Mouse (Mus musculus): ENCODE measurements around the gene Brd7. TPM values are rescaled to one million over a fixed set of nuclear protein-coding genes. Genes with fewer than 3 reads are reported as not detected.

Brd7 gene
- polyA plus RNA-seq, 1 experiment from 2014 or later = 79.5 TPM

DNA sequence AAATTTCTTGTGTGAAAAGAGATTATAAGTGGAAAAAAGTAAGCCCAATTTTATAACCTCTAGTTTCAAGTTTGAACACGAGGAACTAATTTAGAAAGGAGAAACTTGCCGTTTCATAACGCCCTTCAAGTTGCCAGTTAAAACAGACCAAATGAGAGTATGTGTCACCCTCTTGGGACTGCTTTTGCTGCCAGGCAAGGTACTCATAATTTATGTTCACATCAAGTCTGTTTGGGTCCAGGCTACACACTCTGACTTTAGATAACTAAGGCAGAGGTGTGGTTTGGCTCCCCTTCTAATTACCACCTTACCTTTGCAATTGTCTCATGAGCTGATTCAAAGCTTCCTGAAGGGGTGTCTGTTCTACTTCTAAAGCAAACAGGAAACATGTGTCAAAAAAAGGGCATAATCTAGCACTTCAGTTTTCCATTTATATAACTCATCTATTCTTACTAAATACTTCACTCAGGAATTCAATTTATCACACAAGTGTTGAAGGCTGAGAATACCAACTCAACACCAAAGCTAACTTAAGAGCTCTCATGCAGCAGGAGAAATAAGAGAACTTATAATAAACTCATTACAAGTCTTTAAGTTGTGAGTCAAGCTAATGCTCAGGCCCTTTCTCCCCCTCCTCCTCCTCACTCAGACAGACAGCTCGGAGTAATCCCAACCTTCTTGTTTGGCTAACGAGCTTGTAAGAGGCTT lies 4.6 kb downstream of the Brd7 start:
- Histone ChIP-seq H3K9ac (0 out of 2 replicates have a peak overlapping the region, but pooled peaks have one; percentile 48), H3K4me3 (no peak overlapping the region), H3K27ac (ENCODE audit: poor library complexity, severe bottlenecking) (no peak overlapping the region), H3K36me3 (peaks cover 70% of the 10 kb centered on the region), H3K27me3 (replicated peaks) (no peaks in the 10 kb centered on the region), H3K9me3 (replicated peaks) (no peaks in the 10 kb centered on the region), H3K4me1 (replicated peaks) (peaks cover 16% of the 10 kb centered on the region), H3K4me2 (no peak overlapping the region)
- no peak for ATAC-seq (ENCODE audit: insufficient number of reproducible peaks, low FRiP score)
- WGBS = 76% methylated on average over 5 of the region's 5 CpGs

DNA sequence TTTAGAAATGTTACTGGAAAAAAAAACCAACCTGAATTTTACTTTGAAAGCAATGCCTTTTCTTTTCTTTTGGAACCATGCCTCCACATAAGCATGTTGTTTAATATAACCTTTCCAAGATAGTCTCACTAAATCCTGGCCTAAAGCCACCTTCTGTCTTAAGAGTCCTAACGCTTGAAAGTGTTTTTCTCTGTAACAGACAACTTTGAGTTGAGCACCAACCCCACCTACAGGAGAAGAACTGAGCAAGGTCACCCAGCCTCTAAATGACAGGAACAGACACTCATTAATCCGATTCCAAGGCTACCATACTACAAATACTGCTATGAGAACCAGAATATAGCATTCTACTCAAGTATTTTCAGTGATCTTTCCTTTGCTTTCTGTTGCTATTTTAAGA lies 12.9 kb downstream of the Brd7 start:
- no peak for ATAC-seq (ENCODE audit: insufficient number of reproducible peaks, low FRiP score)
- 61% methylated on average over 2 of the region's 2 CpGs for WGBS
- Histone ChIP-seq H3K27ac (ENCODE audit: poor library complexity, severe bottlenecking) (peak overlapping the region; percentile 51; the same call in 1 of the 2 replicates), H3K4me3 (no peak overlapping the region), H3K9ac (no peak overlapping the region), H3K4me1 (replicated peaks) (no peaks in the 10 kb centered on the region), H3K9me3 (replicated peaks) (no peaks in the 10 kb centered on the region), H3K27me3 (replicated peaks) (no peaks in the 10 kb centered on the region), H3K4me2 (no peak overlapping the region), H3K36me3 (peaks cover 80% of the 10 kb centered on the region)

GRCm38 (mm10) chr8:88342026-88342425 lies 20.0 kb downstream of the Brd7 start:
- Histone ChIP-seq H3K27me3 (replicated peaks) (no peaks in the 10 kb centered on the region), H3K36me3 (peaks cover 80% of the 10 kb centered on the region), H3K9ac (no peak overlapping the region), H3K9me3 (replicated peaks) (no peaks in the 10 kb centered on the region), H3K4me3 (no peak overlapping the region), H3K4me1 (replicated peaks) (peaks cover 24% of the 10 kb centered on the region), H3K27ac (ENCODE audit: poor library complexity, severe bottlenecking) (peak overlapping the region; percentile 47; the same call in 1 of the 2 replicates), H3K4me2 (no peak overlapping the region)
- no peak for ATAC-seq (ENCODE audit: insufficient number of reproducible peaks, low FRiP score)
- 87% methylated on average over 4 of the region's 4 CpGs for WGBS

GRCm38 (mm10) chr8:88339887-88340695 lies 21.9 kb downstream of the Brd7 start:
- no peaks in the 10 kb centered on the region for H3K9me3 ChIP-seq (replicated peaks)
- ATAC-seq (ENCODE audit: insufficient number of reproducible peaks, low FRiP score) = no peak
- peak overlapping the region; percentile 92 for H3K27ac ChIP-seq (ENCODE audit: poor library complexity, severe bottlenecking)
- no peak overlapping the region for H3K4me3 ChIP-seq
- peaks cover 29% of the 10 kb centered on the region for H3K4me1 ChIP-seq (replicated peaks)
- no peaks in the 10 kb centered on the region for H3K27me3 ChIP-seq (replicated peaks)
- H3K4me2 ChIP-seq = no peak overlapping the region
- 56% methylated on average over 2 of the region's 2 CpGs for WGBS
- peaks cover 80% of the 10 kb centered on the region for H3K36me3 ChIP-seq
- no peak overlapping the region for H3K9ac ChIP-seq

DNA sequence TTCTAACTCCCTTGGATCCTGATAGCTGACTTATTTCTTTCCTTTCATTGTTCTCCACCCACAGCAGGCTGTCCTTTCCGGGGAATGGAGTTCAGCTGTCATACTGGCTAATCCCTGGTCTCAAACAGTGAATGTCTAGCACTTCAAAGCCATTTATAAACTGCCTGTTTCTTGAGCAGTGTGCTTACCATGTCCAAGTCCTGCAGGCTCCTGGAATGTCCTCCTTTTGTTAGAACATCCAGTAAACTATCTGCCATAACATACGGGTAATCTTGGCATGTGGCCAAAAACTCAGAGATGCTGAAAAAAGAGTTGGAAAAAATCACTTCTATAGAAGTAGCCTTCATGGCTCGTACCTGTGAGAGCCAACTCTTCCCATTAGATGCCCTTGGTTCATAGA lies 22.8 kb downstream of the Brd7 start:
- peaks cover 79% of the 10 kb centered on the region for H3K36me3 ChIP-seq

GRCm38 (mm10) chr8:88334975-88335374 lies 27.0 kb downstream of the Brd7 start:
- Histone ChIP-seq H3K4me2 (no peak overlapping the region), H3K9ac (no peak overlapping the region), H3K4me1 (replicated peaks) (peaks cover 37% of the 10 kb centered on the region), H3K27me3 (replicated peaks) (no peaks in the 10 kb centered on the region), H3K27ac (ENCODE audit: poor library complexity, severe bottlenecking) (peak overlapping the region; percentile 90), H3K9me3 (replicated peaks) (no peaks in the 10 kb centered on the region), H3K36me3 (peaks cover 80% of the 10 kb centered on the region), H3K4me3 (no peak overlapping the region)
- WGBS = 53% methylated on average over 3 of the region's 3 CpGs
- ATAC-seq (ENCODE audit: insufficient number of reproducible peaks, low FRiP score) = peak; percentile 56; the same call in 1 of the 2 replicates

More for the DNA sequence above, 22.8 kb downstream of the Brd7 start:
- ATAC-seq (ENCODE audit: insufficient number of reproducible peaks, low FRiP score) = no peak
- WGBS = 46% methylated on average over 3 of the region's 3 CpGs
- Histone ChIP-seq H3K9ac (no peak overlapping the region), H3K4me1 (replicated peaks) (peaks cover 38% of the 10 kb centered on the region), H3K4me3 (no peak overlapping the region), H3K4me2 (no peak overlapping the region), H3K27me3 (replicated peaks) (no peaks in the 10 kb centered on the region), H3K9me3 (replicated peaks) (no peaks in the 10 kb centered on the region), H3K27ac (ENCODE audit: poor library complexity, severe bottlenecking) (peak overlapping the region; percentile 92)

GRCm38 (mm10) chr8:88334384-88334783 lies 27.6 kb downstream of the Brd7 start:
- H3K4me3 ChIP-seq = no peak overlapping the region
- 47% methylated on average over 2 of the region's 2 CpGs for WGBS
- peaks cover 80% of the 10 kb centered on the region for H3K36me3 ChIP-seq
- no peaks in the 10 kb centered on the region for H3K27me3 ChIP-seq (replicated peaks)
- H3K27ac ChIP-seq (ENCODE audit: poor library complexity, severe bottlenecking) = peak overlapping the region; percentile 90
- no peak overlapping the region for H3K4me2 ChIP-seq
- ATAC-seq (ENCODE audit: insufficient number of reproducible peaks, low FRiP score) = peak; percentile 76
- H3K9me3 ChIP-seq (replicated peaks) = no peaks in the 10 kb centered on the region
- no peak overlapping the region for H3K9ac ChIP-seq
- peaks cover 31% of the 10 kb centered on the region for H3K4me1 ChIP-seq (replicated peaks)

- Histone ChIP-seq H3K4me3 (no peak overlapping the region), H3K9ac (no peak overlapping the region), H3K9me3 (replicated peaks) (no peaks in the 10 kb centered on the region), H3K27me3 (replicated peaks) (no peaks in the 10 kb centered on the region), H3K36me3 (peaks cover 84% of the 10 kb centered on the region), H3K4me2 (no peak overlapping the region), H3K27ac (ENCODE audit: poor library complexity, severe bottlenecking) (no peak overlapping the region), H3K4me1 (replicated peaks) (peaks cover 25% of the 10 kb centered on the region)
- no peak for ATAC-seq (ENCODE audit: insufficient number of reproducible peaks, low FRiP score)
- WGBS = 90% methylated on average over 3 of the region's 3 CpGs
These were observed 31.2 kb downstream of the Brd7 start for GRCm38 (mm10) chr8:88330816-88331215.

DNA sequence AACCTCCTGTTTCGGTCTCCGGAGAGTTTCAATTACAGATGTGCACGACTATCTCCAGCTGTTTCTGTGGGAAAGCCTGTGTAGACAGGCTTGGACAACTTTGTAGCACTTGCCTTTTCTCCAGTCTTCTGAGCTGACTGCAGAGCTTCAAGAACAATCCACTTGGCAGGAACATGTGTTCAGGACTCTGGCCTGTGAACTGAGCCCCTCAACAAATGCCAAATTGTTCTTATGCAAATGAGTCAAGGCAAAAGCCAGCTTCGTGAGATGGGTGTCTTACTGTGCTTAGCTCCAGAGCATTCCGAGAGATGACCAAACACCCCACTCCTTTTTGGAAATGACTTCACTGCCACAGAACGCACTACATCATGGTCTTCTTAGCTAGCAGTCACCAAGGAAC lies 33.3 kb downstream of the Brd7 start:
- Histone ChIP-seq H3K4me3 (no peak overlapping the region), H3K9me3 (replicated peaks) (no peaks in the 10 kb centered on the region), H3K4me1 (replicated peaks) (peaks cover 18% of the 10 kb centered on the region), H3K9ac (no peak overlapping the region), H3K4me2 (no peak overlapping the region), H3K27ac (ENCODE audit: poor library complexity, severe bottlenecking) (no peak overlapping the region), H3K36me3 (peaks cover 82% of the 10 kb centered on the region), H3K27me3 (replicated peaks) (no peaks in the 10 kb centered on the region)
- no peak for ATAC-seq (ENCODE audit: insufficient number of reproducible peaks, low FRiP score)
- WGBS = 86% methylated on average over 6 of the region's 6 CpGs

GRCm38 (mm10) chr8:88326328-88326727 lies 35.7 kb downstream of the Brd7 start:
- no peaks in the 10 kb centered on the region for H3K9me3 ChIP-seq (replicated peaks)
- H3K9ac ChIP-seq = no peak overlapping the region
- no peak overlapping the region for H3K27ac ChIP-seq (ENCODE audit: poor library complexity, severe bottlenecking)
- H3K4me2 ChIP-seq = no peak overlapping the region
- WGBS = 93% methylated on average over 12 of the region's 12 CpGs
- H3K36me3 ChIP-seq = peaks cover 60% of the 10 kb centered on the region
- H3K27me3 ChIP-seq (replicated peaks) = no peaks in the 10 kb centered on the region
- no peak overlapping the region for H3K4me3 ChIP-seq
- peaks cover 10% of the 10 kb centered on the region for H3K4me1 ChIP-seq (replicated peaks)
- ATAC-seq (ENCODE audit: insufficient number of reproducible peaks, low FRiP score) = no peak

GRCm38 (mm10) chr8:88325795-88326194 lies 36.2 kb downstream of the Brd7 start:
- Histone ChIP-seq H3K27ac (ENCODE audit: poor library complexity, severe bottlenecking) (no peak overlapping the region), H3K4me1 (replicated peaks) (peaks cover 10% of the 10 kb centered on the region), H3K9me3 (replicated peaks) (no peaks in the 10 kb centered on the region), H3K9ac (no peak overlapping the region), H3K4me2 (no peak overlapping the region), H3K36me3 (peaks cover 56% of the 10 kb centered on the region), H3K27me3 (replicated peaks) (no peaks in the 10 kb centered on the region), H3K4me3 (no peak overlapping the region)
- WGBS = 90% methylated on average over 5 of the region's 5 CpGs
- ATAC-seq (ENCODE audit: insufficient number of reproducible peaks, low FRiP score) = no peak
